Mouse (Mus musculus) liver, embryonic 16.5 days (tissue): ENCODE data around the gene Pdlim4. TPM values are rescaled to one million over a fixed set of nuclear protein-coding genes. Genes with fewer than 3 reads are reported as not detected.
"Not testable (repeated sequence)": the region's sequence is repeated elsewhere in the genome, so short reads cannot be mapped to it uniquely, and the experiment has no call there.

Experiments used
- ATAC-seq: fragments of 200-750 bp; cut with Nextera tagmentation; 2 replicates; pipeline ENCODE4 v1.8.0; 2017; ENCODE audit warnings: low read depth, mild to moderate bottlenecking, moderate number of reproducible peaks, moderate library complexity
- H3K27ac ChIP-seq: fragments of 300-500 bp; sonication (generic); 2 replicates; pipeline ENCODE4 v1.5.1; 2014; ENCODE audit warnings: mild to moderate bottlenecking, low read length
- H3K27me3 ChIP-seq: fragments of 300-500 bp; sonication (generic); 2 replicates; pipeline ENCODE4 v1.6.1; 2014; ENCODE audit warnings: low read depth, low read length, mixed read lengths; ENCODE audit not compliant: control insufficient read depth, insufficient read depth
- H3K36me3 ChIP-seq: fragments of 300-500 bp; sonication (generic); 2 replicates; pipeline ENCODE4 v1.6.1; 2014; ENCODE audit warnings: mild to moderate bottlenecking; ENCODE audit not compliant: control insufficient read depth, insufficient read depth
- H3K4me1 ChIP-seq: fragments of 300-500 bp; sonication (generic); 2 replicates; pipeline ENCODE4 v1.6.1; 2014; ENCODE audit warnings: low read depth, low read length, mixed read lengths; ENCODE audit not compliant: control insufficient read depth
- H3K4me2 ChIP-seq: fragments of 300-500 bp; sonication (generic); 2 replicates; pipeline ENCODE4 v1.6.1; 2014; ENCODE audit warnings: low read depth, low read length, mixed read lengths
- H3K4me3 ChIP-seq: fragments of 300-500 bp; sonication (generic); 2 replicates; pipeline ENCODE4 v1.5.1; 2014; ENCODE audit warnings: low read depth, mild to moderate bottlenecking, low read length
- H3K9ac ChIP-seq: fragments of 300-500 bp; sonication (generic); 2 replicates; pipeline ENCODE4 v1.6.1; 2014; ENCODE audit warnings: low read depth, low read length
- H3K9me3 ChIP-seq: fragments of 300-500 bp; sonication (generic); replicated peaks from 2 replicates; pipeline ENCODE4 v1.6.1; 2016; ENCODE audit warnings: low read length; ENCODE audit not compliant: control insufficient read depth
- WGBS: fragments of 180-500 bp; shearing (Covaris S2); extraction: QIAGEN DNeasy Blood & Tissue Kit; methylation state at CpG from one replicate; pipeline ENCODE4 v1.1.7; 2014; ENCODE audit not compliant: insufficient replicate concordance; 5-methylcytosine and 5-hydroxymethylcytosine counted together
- polyA plus RNA-seq: library from polyadenylated mRNA; unstranded; fragments of >200 nt; fragmentation: Nextera tagmentation; extraction: Ambion mirVana; gene quantifications from 2 replicates; pipeline ENCODE4 v1.2.1, GENCODE M21; 2015

Gene Pdlim4
- polyA plus RNA-seq, 1 experiment from 2014 or later: 4.0 TPM

GRCm38 (mm10) chr11:54006362-54006761 lies 62.5 kb downstream of the Pdlim4 start:
- not testable (repeated sequence) for H3K27me3 ChIP-seq, H3K4me3 ChIP-seq, H3K9me3 ChIP-seq, H3K9ac ChIP-seq
- peak overlapping the region; percentile 32 for H3K4me2 ChIP-seq
- peak; percentile 56 for ATAC-seq
- peaks cover 22% of the 10 kb centered on the region for H3K36me3 ChIP-seq
- WGBS: 14% methylated on average over 5 of the region's 5 CpGs
- peaks cover 50% of the 10 kb centered on the region for H3K4me1 ChIP-seq
- H3K27ac ChIP-seq: peak overlapping the region; percentile 95

Other genes starting within 250 kb of the Pdlim4 start
- 0.08 and 0.44 TPM in 2 replicates for gene Gm12216, start 209.8 kb downstream of the Pdlim4 start, polyA plus RNA-seq
- 2.4 and 2.6 TPM in 2 replicates for gene Slc22a5, start 177.4 kb downstream of the Pdlim4 start, polyA plus RNA-seq
- 0.92 and 1.2 TPM in 2 replicates for gene Slc22a21, start 88.7 kb downstream of the Pdlim4 start, polyA plus RNA-seq
- 34.8 and 39.3 TPM in 2 replicates for gene Slc22a4, start 40.9 kb downstream of the Pdlim4 start, polyA plus RNA-seq
- gene P4ha2, start 31.1 kb upstream of the Pdlim4 start, polyA plus RNA-seq: 8.0 TPM in 2 replicates
- gene Csf2, start 180.7 kb upstream of the Pdlim4 start, polyA plus RNA-seq: not detected in 2 replicates
- not detected in 2 replicates for gene Il3, start 198.3 kb upstream of the Pdlim4 start, polyA plus RNA-seq
- gene Acsl6, start 234.8 kb upstream of the Pdlim4 start, polyA plus RNA-seq: 0.42 and 0.84 TPM in 2 replicates